Mouse (Mus musculus) CD4-positive, CD25-positive, alpha-beta regulatory T cell, adult 4 months (primary cell): ENCODE data around the gene Mrfap1. TPM values are rescaled to one million over a fixed set of nuclear protein-coding genes. Genes with fewer than 3 reads are reported as not detected.
A peak's percentile ranks its signal among the peaks of the same experiment; 100 is the strongest.

Experiments
- ATAC-seq: one replicate; pipeline ENCODE4 v1.8.0; 2017
- polyA plus RNA-seq, 2 experiments: library from polyadenylated mRNA; unstranded; fragments of 100-300 nt; shearing (Covaris generic); gene quantifications; one replicate each; pipeline ENCODE4 v1.2.1; 2017

The Mrfap1 gene
- polyA plus RNA-seq: 10 to 100 TPM; 42.0 to 74.5 TPM

DNA sequence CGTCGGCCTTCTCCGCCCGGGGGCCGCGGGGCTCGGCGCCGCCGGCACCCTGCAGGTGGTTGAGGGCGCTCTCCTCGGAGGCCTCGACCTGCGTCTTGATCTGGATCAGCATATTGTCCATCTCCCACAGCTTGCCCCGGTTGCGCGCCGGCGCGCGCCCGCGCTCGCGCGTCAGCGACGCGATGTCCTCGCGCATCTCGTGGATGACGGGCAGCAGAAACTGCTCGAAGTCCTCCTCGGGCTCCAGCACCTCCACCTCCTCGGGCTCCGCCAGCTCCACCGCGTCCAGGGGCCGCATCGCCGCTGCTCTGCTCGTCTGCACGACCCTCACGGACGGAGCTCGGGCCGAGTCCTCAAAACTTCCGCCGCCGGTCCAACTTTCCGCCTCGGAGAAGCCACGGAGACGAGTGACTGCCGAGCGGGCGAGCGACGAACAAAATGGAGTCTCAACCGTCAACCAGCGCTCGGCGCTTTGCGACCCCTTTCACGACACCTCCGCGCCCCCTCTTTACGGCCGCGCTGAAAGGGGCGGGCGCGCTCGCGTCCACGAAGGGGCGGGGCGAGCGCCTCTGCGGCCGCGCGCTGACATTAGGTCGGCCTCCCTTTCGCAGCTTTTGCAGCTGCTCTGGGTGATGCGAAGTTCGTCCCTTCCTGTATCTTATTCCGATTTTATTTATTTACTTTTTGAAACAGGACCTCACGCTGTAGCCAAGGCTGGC lies at the start of gene Mrfap1:
Mrfap1 (minus strand) TSS at position 477 of the 719 bp plus-strand sequence.
- ATAC-seq: peak; percentile 81

DNA sequence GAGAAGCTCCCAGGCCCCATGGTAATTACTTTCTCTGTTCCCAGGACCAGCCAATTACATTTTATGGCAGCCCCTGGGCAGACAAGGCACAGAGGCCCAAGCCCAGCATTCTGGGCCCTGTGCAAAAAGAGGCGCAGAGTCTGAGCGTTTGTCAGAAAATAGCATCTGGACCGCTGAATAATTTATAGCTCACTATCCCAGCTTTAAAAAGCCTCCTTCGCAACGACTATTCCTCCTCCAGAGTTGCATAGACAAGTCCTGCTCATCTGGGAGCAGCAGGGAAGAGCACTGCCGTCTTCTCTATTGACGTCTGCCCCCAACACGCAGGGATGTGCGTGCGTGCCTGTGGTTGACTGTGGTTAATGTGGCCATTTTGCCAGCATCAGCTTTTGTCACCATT lies 47.9 kb upstream of the Mrfap1 start:
- no peak for ATAC-seq

DNA sequence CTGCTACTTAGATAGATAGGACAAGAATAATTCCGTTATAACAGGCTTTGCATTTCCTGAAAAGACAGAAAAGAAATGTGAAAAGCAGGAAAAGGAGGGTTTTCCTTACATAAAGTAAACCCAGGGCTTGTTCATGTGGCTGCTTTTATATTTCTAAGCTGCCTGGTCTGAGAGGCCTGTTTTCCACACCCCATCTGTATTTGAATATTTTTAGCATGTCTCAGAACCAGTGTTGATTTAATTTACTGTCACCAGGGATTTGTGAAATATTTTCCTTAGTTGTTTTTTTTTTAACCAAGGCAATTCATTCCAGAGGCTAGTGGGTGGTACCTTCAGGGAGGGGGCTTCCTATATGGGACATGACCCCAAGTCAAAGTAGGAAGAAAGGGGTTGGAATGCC lies 45.1 kb upstream of the Mrfap1 start:
- ATAC-seq: no peak

DNA sequence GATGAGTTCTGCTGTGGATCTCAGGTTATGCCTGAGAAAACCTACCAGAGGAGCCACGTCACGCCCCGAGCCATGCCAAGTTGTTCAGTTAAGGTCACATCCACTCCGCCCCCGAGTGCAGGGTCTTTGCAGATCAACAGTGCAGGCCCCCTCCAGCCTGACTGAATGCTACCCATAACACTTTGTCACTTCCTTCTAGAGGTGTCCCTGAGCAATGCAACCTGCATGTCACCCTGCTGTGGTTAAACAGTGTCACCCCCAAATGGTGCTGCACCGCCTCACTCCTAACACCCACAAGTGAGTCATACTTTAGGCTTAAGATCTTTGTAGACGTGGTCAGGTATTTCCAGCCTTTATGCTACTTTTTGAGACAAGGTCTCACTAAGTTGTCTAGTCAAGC lies 43.5 kb upstream of the Mrfap1 start:
- no peak for ATAC-seq

DNA sequence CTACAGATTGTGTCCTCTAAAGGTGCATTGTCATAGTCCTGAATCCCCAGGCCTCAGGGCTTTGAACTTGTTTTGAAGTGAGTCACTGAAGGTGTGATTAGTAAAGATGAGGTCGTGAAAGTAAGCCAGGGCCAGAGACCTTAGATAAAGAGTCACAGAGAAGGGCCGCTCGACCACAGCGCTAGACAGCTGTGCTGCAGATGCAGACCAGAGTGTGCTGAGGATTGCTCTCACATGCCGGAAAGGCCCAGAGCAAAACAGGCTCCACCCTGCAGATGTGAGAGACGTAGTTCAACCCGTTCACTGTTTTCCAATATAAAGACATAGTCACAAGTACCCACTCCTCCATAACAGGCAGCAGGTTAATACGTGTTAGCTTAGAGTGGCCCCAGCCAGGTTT lies 43.0 kb upstream of the Mrfap1 start:
- ATAC-seq: no peak

DNA sequence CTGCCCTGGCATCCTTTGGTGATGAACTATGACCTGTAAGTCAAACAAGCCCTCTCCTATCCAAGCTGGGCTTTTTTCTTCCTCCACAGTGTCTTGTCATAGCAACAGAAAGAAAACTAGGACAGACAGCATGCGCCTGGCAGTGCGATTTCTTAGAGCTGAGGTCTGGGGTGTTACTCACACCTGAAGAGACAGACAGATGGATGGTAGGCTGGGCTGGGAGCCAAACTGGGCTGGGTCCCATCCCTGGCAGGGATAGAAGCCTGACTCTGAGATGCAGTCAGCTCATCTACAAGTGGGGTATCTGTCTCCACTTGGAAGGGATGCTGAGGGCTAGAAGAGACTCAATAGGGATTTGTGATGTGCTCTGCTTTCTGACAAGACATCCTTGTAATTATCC lies 42.5 kb upstream of the Mrfap1 start:
- ATAC-seq: no peak

DNA sequence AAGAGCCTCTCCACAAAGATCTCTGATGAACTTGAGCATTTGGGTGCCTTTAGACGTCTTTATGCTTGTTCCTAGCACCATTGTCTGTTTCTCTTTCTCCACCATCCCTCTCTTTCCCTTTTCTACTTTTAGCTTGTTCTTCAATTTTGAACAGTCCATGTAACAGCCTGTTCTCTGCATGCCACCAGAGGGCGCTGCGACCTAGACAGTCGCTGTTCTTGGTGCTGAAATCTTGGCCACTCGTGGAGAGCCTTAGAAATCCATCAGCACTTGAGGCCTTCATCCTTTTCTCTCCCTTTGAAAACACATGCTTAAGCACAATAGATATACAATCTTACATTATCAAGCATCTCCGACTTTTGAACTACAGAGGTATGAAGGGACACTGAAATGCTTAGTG lies 39.4 kb upstream of the Mrfap1 start:
- ATAC-seq: peak; percentile 60

DNA sequence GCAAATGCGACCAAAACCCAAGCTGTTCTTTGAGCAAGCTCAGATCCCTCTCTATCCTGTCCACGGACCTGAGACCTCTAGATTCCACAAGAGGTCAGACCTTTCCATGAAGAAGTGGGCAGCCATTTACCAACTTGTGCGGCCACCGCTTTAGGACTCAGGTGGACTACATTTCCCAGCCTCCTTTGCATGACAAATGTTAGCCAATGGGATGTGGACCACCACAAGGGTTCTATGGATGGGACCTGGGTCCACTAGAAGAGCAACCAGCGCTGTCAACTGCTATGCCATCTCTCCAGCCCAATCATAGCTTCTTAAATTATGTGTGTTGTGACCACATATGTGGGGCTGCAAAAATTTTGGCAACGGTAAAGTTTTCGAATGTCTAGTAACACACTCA lies 34.7 kb upstream of the Mrfap1 start:
- ATAC-seq: no peak

DNA sequence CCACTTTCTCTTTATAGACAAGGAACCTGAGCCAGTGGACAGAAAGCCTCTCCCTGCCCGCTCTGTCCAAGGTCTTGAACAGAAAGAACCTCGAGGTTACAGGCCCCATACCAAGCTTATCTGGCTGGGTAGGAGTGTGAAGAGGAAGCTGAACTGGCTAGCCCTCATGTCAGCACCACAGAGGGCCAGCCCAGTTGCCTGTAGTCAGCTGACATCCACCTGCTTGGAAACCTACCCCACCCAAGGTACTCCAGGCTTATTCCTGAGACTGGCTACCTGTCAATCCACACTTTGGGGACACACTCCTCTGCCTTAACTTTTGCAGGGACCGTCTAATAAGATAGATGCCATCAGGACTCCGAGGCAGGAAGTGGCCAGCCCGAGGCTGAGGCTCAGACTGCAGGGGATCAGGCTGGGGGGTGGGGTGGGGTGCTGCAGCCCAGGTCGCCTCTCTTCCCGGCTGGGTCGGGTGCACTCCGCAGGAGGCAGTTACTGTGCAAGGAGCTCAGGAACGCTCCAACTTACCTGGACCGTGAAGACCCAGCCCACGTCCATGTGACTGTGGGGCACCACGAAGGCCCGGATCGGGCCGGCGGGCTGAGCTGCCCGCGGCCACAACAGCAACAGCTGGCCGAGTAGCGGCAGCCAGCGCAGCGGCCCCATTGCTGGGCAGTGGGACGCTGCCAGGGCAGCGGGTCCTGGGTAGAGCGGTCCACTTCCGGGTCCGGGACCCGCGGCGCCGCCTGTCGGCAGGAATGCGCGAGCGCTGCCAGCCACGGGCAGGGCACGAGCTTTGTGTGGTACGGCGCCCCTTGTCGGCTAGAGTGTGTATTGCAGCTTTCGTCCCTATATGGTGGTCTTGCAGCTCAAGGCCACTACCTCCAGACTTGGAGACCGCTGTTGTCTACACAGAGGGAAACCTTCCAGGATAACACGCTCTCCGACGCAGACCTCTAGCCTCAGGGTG lies 33.6 kb upstream of the Mrfap1 start, which contains the start of gene Man2b2:
Man2b2 (minus strand) TSS at position 741 of the 967 bp plus-strand sequence.
- peak; percentile 95 for ATAC-seq

DNA sequence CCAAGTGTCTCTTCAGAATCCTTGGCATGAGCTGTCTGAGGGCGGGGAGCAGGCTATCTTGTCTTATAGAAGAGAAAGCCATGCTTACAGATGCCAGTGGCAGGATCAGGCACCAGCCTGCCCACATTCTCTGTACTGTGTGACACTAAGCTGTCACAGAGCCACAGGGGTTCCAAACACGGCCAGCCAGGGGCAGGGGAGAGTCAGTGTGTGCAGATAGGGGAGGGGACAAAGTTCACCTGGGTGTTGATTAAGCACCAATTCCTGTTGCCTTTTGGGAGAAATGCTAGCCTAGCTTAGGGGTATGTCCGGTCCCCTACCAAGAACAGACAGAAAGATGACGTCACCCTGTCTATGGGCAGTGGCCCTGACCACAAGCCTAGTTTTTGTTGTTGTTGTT lies 32.5 kb upstream of the Mrfap1 start:
- ATAC-seq: no peak

DNA sequence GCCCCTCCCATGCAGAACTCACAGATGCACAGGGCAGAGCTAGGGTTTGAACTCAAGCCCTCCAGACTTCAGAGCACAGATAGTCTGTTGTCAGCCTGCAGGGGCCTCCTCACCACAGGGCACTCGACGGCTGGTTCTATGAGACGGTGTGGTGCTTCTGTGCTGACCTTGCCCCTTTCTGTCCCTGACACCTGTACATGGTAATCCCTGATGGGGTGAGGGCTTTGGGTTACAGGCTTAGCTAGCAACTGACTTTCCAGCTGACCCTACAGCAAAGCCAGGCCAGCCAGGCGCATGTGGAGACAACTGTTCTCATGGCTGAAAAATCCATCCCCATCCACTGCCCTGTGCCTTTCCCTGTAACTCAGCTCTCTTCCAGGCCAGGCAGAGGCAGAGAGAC lies 26.3 kb upstream of the Mrfap1 start:
- ATAC-seq: no peak

DNA sequence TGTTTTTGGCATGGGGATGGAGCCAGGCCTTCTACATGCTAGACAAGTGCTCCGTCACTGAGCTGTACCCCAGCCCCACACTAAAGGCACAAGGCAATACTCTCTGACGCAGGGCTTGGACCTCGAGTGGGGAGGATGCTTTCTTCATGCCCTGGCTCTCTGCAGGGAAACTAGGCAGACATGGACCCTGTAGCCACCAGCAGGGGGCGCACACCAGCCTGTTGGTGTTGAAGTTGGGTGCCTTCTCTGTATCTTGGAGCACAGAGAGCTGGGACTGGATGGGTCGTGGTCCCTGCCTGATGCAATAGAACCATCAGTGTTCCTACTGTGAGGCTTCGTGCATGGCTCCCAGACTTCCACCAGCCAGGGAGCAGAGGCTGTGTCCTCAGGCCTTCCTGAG lies 23.6 kb upstream of the Mrfap1 start:
- ATAC-seq: peak; percentile 60

DNA sequence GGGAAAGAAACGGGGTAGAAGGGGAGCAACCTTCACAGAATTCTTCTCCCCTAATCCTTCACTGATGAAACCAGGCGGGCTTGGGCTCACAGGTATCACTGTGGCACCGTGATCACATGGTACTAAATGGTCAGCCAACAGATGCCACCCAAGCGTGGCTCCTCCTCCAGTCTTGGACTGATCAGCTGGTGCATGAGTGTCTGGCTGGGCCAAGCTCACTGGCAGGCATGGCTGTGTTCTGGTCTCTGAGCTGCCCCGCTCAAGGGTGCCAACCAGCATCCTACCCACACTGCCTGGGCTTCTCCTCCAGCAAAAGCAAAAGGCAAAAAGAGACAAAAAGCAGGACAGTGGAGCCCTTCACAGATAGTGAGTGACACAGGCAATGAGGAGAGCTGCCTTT lies 23.2 kb upstream of the Mrfap1 start:
- ATAC-seq: no peak

DNA sequence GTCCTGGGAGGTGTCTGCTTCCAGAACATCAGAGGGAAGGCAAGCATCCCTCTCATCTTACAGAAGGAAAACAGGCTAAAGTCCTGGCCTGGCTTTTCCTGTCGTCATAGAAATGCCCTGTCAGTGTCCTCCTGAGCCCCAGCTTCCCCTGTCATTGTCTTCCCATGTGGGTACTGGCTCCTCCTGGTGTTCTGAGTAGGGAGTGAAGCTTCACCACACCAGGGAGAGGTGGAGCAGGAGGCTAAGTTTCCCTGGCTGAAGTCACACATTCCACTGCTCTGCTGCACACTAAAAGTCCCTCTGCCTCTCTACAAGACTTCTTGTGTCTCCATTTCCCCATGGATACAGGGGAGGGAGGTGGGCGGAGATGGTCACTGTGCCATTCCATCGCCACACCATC lies 21.2 kb upstream of the Mrfap1 start:
- no peak for ATAC-seq

DNA sequence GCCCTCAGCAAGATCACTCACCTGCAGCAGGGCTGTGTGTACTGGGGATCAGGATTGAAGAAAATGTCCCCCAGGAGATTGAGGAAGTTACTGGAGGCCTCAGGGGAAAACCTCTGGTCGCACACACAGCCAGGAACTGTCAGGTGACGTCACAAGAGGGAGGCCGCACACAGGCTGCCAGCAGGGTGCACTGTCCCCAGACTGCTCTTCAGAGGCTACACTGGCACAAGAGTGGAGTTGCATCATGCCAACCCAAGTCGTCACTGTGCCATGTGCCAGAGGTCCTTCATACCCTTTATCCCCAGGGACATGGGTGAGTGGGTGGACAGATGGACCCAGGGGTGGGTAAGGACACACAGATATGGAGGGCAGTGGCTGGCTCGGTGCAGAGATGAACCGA lies 18.0 kb upstream of the Mrfap1 start:
- ATAC-seq: no peak

DNA sequence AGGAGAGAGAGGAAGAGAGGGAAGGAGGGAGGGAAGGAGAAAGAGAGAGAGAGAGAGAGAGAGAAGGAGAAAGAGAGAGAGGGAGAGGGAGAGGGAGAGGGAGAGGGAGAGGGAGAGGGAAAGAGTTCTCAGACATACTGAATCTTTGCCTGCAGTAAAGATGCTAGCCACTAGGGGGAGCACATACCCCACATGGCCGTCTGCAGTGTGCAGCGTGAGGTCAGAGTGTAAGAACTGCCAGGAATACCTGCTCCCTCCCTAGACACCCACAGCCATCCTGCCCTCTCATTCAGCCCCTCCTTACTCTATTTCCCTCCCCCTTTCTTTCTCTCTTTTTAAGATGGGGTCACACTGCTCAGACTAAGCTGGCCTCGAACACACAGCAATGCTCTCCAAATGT lies 14.8 kb upstream of the Mrfap1 start:
- peak; percentile 74 for ATAC-seq

DNA sequence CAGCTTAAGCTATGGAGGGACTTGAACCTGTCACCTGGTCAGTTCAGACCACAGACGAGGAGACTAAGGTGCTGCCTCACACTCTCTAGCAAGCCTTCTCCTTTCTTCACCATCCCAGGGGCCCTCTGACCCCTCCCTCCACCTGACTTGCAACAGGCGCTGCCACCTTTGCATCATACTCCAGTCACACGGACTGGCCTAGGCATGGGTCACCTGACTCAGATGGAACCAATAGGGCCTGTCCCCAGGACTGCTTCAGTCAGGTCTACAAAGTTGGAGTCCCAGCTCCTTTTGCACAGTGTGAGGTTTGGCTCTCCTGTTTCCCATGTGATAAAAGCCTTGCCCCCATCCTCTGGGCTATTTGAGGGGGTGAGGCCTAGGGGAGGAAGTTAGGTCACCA lies 14.1 kb upstream of the Mrfap1 start:
- no peak for ATAC-seq

DNA sequence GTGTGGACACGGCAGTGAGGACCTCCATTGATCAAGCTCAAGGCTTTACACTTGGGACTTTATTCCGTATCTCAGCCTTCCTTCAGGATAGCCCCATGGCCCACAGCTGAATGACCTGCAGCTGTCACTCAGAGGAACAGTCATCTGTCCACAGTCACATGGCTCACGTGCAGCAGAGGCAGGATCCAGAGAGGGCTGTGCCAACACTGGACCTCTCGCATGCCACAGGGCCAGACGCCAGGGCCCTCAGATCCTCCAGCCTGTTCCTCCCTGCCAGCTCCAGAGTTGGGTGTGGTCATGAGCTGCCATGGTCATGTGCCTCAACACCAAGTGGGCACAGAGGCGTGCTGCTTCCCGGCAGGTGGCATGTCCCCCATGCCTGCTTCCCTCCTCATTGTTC lies 12.6 kb upstream of the Mrfap1 start:
- ATAC-seq: no peak

DNA sequence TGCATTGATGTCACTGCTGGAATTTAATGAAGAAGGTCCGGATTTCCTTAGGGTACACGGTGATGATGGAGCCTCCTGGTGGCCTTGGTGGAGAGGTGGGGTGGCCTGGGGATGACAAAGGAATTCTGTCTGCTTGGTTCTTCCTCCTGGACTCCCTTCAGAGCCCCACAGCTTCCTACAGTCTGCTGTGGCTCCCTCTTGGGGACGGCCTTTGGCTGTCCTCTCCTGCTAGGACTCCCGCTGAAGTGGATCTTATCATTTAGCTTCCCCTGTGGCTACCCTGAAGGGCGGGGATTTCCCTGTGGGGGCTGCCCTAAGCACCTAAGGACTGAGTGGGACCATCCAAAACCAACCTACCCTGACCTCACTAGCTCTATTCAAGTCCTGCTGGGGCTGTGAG lies 10.5 kb upstream of the Mrfap1 start:
- ATAC-seq: no peak

DNA sequence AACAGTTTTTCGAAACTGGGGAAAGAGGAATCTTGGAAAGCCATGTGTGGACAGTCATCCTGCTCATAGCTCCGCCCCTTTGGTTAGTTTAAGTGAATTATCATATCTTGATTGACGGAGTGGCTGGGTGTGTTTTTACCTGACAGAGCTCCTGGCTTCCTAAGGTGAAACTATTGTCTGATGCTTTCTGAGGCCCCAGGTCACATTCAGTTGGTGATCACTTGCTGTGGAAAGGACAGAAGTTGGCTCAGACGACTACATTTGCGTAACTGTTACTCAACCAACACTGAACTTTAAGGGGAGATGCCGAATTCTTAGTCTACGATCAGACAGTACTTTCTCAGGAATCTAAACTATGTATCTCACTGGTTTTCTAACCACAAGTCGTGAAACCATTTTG lies 719 bp upstream of the Mrfap1 start:
- no peak for ATAC-seq

DNA sequence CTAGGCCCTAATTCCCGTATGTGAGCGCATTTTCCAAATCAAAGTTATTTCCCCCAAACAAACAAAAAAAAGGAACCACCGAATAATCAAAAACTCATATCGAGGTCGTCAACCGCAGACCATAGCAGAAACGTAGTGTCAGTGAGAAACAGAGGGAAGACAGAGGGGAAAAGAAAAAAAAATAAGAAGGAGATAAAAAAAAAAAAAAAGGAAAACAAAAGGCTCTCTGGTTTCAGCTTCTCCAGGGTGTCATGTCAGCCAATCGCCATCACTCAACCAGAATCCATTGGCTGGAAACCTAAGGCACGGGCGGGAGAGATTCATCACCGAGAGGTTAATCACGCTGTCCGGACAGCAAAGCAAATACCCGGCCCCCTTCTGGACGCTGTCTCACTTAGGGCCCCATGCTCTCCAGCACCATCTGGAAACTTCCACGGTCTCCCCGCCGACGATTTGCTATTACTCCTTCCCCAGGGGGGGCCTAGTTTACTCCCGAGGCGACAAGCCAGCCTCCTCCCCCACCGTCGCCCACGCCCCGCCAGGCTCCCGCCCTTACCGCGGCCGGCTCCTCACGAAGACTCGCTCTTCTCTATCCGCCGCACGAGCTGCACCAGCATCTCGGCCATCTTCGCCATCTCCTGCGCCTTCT lies 801 bp downstream of the Mrfap1 start:
- ATAC-seq: peak; percentile 40

DNA sequence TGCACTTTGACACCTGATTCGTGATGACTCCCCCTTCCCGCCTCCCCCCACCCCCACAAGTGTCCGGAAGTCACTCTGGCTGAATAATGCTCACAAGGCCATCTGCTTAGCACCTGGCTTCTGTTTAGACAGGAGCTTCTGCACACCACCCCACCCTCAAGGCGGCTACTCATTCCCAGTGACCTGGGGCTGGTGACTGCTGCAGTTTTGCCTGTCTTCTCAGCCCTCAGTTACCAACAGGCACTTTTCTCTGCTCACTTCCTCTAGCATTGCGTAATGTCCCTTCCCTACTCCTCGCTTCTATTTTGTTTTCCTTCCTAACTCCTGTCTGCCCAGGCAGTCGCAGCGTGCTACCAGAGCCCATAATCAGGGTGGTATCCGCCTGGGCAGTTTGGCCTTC lies 4.7 kb downstream of the Mrfap1 start:
- ATAC-seq: no peak

DNA sequence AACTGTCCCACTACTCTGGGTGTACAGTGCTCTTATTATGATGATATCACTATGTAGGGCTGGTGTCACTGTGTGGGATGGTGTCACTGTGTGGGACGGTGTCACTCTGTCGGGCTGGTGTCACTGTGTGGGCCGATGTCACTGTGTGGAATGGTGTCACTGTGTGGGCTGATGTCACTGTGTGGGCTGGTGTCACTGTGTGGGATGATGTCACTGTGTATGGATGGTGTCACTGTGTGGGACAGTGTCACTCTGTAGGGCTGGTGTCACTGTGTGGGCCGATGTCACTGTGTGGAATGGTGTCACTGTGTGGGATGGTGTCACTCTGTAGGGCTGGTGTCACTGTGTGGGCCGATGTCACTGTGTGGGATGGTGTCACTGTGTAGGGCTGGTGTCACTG lies 10.5 kb downstream of the Mrfap1 start:
- no peak for ATAC-seq
